Mouse (Mus musculus): Measurements from ENCODE around the gene Krt81.

DNA sequence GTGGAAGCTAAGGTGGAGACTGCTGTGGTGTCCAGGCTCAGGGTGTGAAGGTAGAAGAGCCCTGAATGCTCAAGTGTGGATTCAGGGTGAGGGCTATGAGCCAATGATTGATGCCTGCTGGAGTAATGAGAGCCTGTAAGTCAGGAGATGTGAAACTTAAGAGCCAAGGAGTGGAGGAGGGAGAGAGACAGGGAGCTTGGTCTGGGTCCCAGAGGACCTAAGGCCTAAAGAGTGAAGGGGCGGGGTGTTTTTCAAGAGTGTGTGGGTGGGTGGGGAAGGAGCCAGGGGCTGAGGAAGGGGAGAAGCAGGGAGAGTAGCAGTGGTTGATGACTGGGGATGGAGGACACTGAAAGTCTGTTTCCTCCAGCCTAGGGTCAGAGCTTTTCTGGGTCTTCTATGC, 20.1 kb upstream of the Krt81 start:
- no peak for TF ChIP-seq CTCF (IDR thresholded peaks at IDR 0.05; ENCODE audit: extremely low read depth, insufficient read length, insufficient replicate concordance, low read depth, low read length)
- TF ChIP-seq POLR2A (IDR thresholded peaks at IDR 0.05; ENCODE audit: low read depth, low read length): no peak

Data from small intestine, adult 2 months (tissue).